Mouse (Mus musculus) liver, postnatal 0 days (tissue): ENCODE data around the gene Lrg1.

ENCODE experiments used
- CTCF ChIP-seq: sonication (generic); IDR thresholded peaks from 2 replicates; pipeline ENCODE4 v1.5.1; 2016; ENCODE audit warnings: antibody characterized with exemption, low read depth
- EP300 ChIP-seq: IDR thresholded peaks from 2 replicates; pipeline ENCODE4 v1.6.1; 2016; ENCODE audit warnings: antibody characterized with exemption, low read depth, mild to moderate bottlenecking

DNA sequence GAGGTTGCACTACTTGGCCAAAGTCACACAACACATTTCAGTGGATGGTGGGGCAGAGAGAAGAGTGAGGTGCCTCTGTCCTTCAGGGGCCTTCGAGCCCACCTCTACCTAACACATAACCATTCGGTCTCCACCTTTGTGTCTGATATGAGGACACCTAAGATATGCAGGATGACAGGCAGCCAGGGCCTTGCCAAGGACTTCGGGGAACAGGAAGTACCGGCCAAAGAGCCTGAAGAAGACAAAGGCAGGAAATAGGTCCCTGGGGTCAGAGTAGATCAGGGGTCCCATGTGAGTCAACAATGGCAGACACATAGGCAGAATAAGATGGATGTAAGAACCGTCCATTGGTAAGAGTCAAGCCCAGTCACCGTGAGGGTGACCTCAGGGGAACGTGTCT lies 14.8 kb upstream of the Lrg1 start:
- TF ChIP-seq CTCF (no peak), EP300 (no peak)
